Mouse (Mus musculus): ENCODE data around the gene Itsn1. TPM values are rescaled to one million over a fixed set of nuclear protein-coding genes. Genes with fewer than 3 reads are reported as not detected.

Itsn1 gene
- polyA plus RNA-seq, 1 experiment = 30.5 TPM

GRCm38 (mm10) chr16:91769911-91770310, 40.8 kb downstream of the Itsn1 start:
- Histone ChIP-seq H3K27ac (ENCODE audit: control insufficient read depth, insufficient read depth, low read depth, low read length) (no peak overlapping the region), H3K27me3 (ENCODE audit: control insufficient read depth, insufficient read depth, low read length) (no peaks in the 10 kb centered on the region), H3K4me3 (ENCODE audit: control insufficient read depth, low read depth, low read length) (no peak overlapping the region), H3K36me3 (ENCODE audit: control insufficient read depth, insufficient read depth, low read length) (no peaks in the 10 kb centered on the region), H3K4me1 (ENCODE audit: control insufficient read depth, insufficient read depth, low read length) (no peaks in the 10 kb centered on the region; the same call in 1 of the 2 replicates)
- TF ChIP-seq CTCF (IDR thresholded peaks at IDR 0.05; ENCODE audit: control insufficient read depth, insufficient read depth, insufficient replicate concordance, low read depth, low read length) (no peak), POLR2A (IDR thresholded peaks at IDR 0.05; ENCODE audit: control insufficient read depth, low read depth, low read length) (no peak)

- Histone ChIP-seq H3K36me3 (ENCODE audit: control insufficient read depth, insufficient read depth, low read length) (no peaks in the 10 kb centered on the region), H3K4me1 (ENCODE audit: control insufficient read depth, insufficient read depth, low read length) (no peaks in the 10 kb centered on the region; the same call in 1 of the 2 replicates), H3K4me3 (ENCODE audit: control insufficient read depth, low read depth, low read length) (no peak overlapping the region), H3K27ac (ENCODE audit: control insufficient read depth, insufficient read depth, low read depth, low read length) (no peak overlapping the region), H3K27me3 (ENCODE audit: control insufficient read depth, insufficient read depth, low read length) (no peaks in the 10 kb centered on the region)
- TF ChIP-seq CTCF (IDR thresholded peaks at IDR 0.05; ENCODE audit: control insufficient read depth, insufficient read depth, insufficient replicate concordance, low read depth, low read length) (no peak), POLR2A (IDR thresholded peaks at IDR 0.05; ENCODE audit: control insufficient read depth, low read depth, low read length) (no peak)
Measured at GRCm38 (mm10) chr16:91770662-91771061, 41.6 kb downstream of the Itsn1 start.

GRCm38 (mm10) chr16:91771334-91771733, 42.3 kb downstream of the Itsn1 start:
- H3K4me1 ChIP-seq (ENCODE audit: control insufficient read depth, insufficient read depth, low read length) = no peaks in the 10 kb centered on the region
- no peak overlapping the region for H3K27ac ChIP-seq (ENCODE audit: control insufficient read depth, insufficient read depth, low read depth, low read length)
- TF ChIP-seq POLR2A (IDR thresholded peaks at IDR 0.05; ENCODE audit: control insufficient read depth, low read depth, low read length) (no peak), CTCF (IDR thresholded peaks at IDR 0.05; ENCODE audit: control insufficient read depth, insufficient read depth, insufficient replicate concordance, low read depth, low read length) (no peak)

GRCm38 (mm10) chr16:91772586-91772985, 43.5 kb downstream of the Itsn1 start:
- no peak overlapping the region for H3K27ac ChIP-seq (ENCODE audit: control insufficient read depth, insufficient read depth, low read depth, low read length)
- no peaks in the 10 kb centered on the region for H3K36me3 ChIP-seq (ENCODE audit: control insufficient read depth, insufficient read depth, low read length)
- H3K4me1 ChIP-seq (ENCODE audit: control insufficient read depth, insufficient read depth, low read length) = no peaks in the 10 kb centered on the region
- TF ChIP-seq CTCF (IDR thresholded peaks at IDR 0.05; ENCODE audit: control insufficient read depth, insufficient read depth, insufficient replicate concordance, low read depth, low read length) = no peak
- TF ChIP-seq POLR2A (IDR thresholded peaks at IDR 0.05; ENCODE audit: control insufficient read depth, low read depth, low read length) = no peak
- H3K27me3 ChIP-seq (ENCODE audit: control insufficient read depth, insufficient read depth, low read length) = no peaks in the 10 kb centered on the region
- H3K4me3 ChIP-seq (ENCODE audit: control insufficient read depth, low read depth, low read length) = no peak overlapping the region

More at GRCm38 (mm10) chr16:91771334-91771733, 42.3 kb downstream of the Itsn1 start:
- Histone ChIP-seq H3K27me3 (ENCODE audit: control insufficient read depth, insufficient read depth, low read length) (no peaks in the 10 kb centered on the region), H3K4me3 (ENCODE audit: control insufficient read depth, low read depth, low read length) (no peak overlapping the region), H3K36me3 (ENCODE audit: control insufficient read depth, insufficient read depth, low read length) (no peaks in the 10 kb centered on the region)

- H3K27ac ChIP-seq (ENCODE audit: control insufficient read depth, insufficient read depth, low read depth, low read length) = no peak overlapping the region
- no peak overlapping the region for H3K4me3 ChIP-seq (ENCODE audit: control insufficient read depth, low read depth, low read length)
- no peak for TF ChIP-seq POLR2A (IDR thresholded peaks at IDR 0.05; ENCODE audit: control insufficient read depth, low read depth, low read length)
- TF ChIP-seq CTCF (IDR thresholded peaks at IDR 0.05; ENCODE audit: control insufficient read depth, insufficient read depth, insufficient replicate concordance, low read depth, low read length) = no peak
- no peaks in the 10 kb centered on the region for H3K36me3 ChIP-seq (ENCODE audit: control insufficient read depth, insufficient read depth, low read length)
- H3K4me1 ChIP-seq (ENCODE audit: control insufficient read depth, insufficient read depth, low read length) = no peaks in the 10 kb centered on the region
- H3K27me3 ChIP-seq (ENCODE audit: control insufficient read depth, insufficient read depth, low read length) = no peaks in the 10 kb centered on the region
Measured at GRCm38 (mm10) chr16:91779576-91779975, 50.5 kb downstream of the Itsn1 start.

- Histone ChIP-seq H3K27me3 (ENCODE audit: control insufficient read depth, insufficient read depth, low read length) (no peaks in the 10 kb centered on the region), H3K36me3 (ENCODE audit: control insufficient read depth, insufficient read depth, low read length) (no peaks in the 10 kb centered on the region; the same call in 1 of the 2 replicates), H3K4me3 (ENCODE audit: control insufficient read depth, low read depth, low read length) (no peak overlapping the region), H3K4me1 (ENCODE audit: control insufficient read depth, insufficient read depth, low read length) (no peaks in the 10 kb centered on the region), H3K27ac (ENCODE audit: control insufficient read depth, insufficient read depth, low read depth, low read length) (no peak overlapping the region)
- TF ChIP-seq POLR2A (IDR thresholded peaks at IDR 0.05; ENCODE audit: control insufficient read depth, low read depth, low read length) = no peak
- TF ChIP-seq CTCF (IDR thresholded peaks at IDR 0.05; ENCODE audit: control insufficient read depth, insufficient read depth, insufficient replicate concordance, low read depth, low read length) = no peak
Measured at GRCm38 (mm10) chr16:91780151-91780550, 51.1 kb downstream of the Itsn1 start.

GRCm38 (mm10) chr16:91780826-91781225, 51.7 kb downstream of the Itsn1 start:
- TF ChIP-seq CTCF (IDR thresholded peaks at IDR 0.05; ENCODE audit: control insufficient read depth, insufficient read depth, insufficient replicate concordance, low read depth, low read length) (no peak), POLR2A (IDR thresholded peaks at IDR 0.05; ENCODE audit: control insufficient read depth, low read depth, low read length) (no peak)
- no peak overlapping the region for H3K4me3 ChIP-seq (ENCODE audit: control insufficient read depth, low read depth, low read length)
- no peak overlapping the region for H3K27ac ChIP-seq (ENCODE audit: control insufficient read depth, insufficient read depth, low read depth, low read length)
- no peaks in the 10 kb centered on the region for H3K27me3 ChIP-seq (ENCODE audit: control insufficient read depth, insufficient read depth, low read length)
- H3K36me3 ChIP-seq (ENCODE audit: control insufficient read depth, insufficient read depth, low read length) = no peaks in the 10 kb centered on the region; the same call in 1 of the 2 replicates
- no peaks in the 10 kb centered on the region for H3K4me1 ChIP-seq (ENCODE audit: control insufficient read depth, insufficient read depth, low read length)

GRCm38 (mm10) chr16:91783191-91783590, 54.1 kb downstream of the Itsn1 start:
- TF ChIP-seq POLR2A (IDR thresholded peaks at IDR 0.05; ENCODE audit: control insufficient read depth, low read depth, low read length) (no peak), CTCF (IDR thresholded peaks at IDR 0.05; ENCODE audit: control insufficient read depth, insufficient read depth, insufficient replicate concordance, low read depth, low read length) (no peak)
- no peaks in the 10 kb centered on the region; the same call in none of the 2 replicates for H3K36me3 ChIP-seq (ENCODE audit: control insufficient read depth, insufficient read depth, low read length)

More at GRCm38 (mm10) chr16:91783191-91783590, 54.1 kb downstream of the Itsn1 start:
- no peak overlapping the region for H3K4me3 ChIP-seq (ENCODE audit: control insufficient read depth, low read depth, low read length)
- H3K27ac ChIP-seq (ENCODE audit: control insufficient read depth, insufficient read depth, low read depth, low read length) = no peak overlapping the region
- H3K4me1 ChIP-seq (ENCODE audit: control insufficient read depth, insufficient read depth, low read length) = no peaks in the 10 kb centered on the region
- H3K27me3 ChIP-seq (ENCODE audit: control insufficient read depth, insufficient read depth, low read length) = no peaks in the 10 kb centered on the region
